Mouse (Mus musculus): ENCODE measurements around the gene Otop3. TPM values are rescaled to one million over a fixed set of nuclear protein-coding genes. Genes with fewer than 3 reads are reported as not detected.

The Otop3 gene
- polyA plus RNA-seq (2016; fragmentation: Nextera tagmentation; extraction: Ambion mirVana), result 0.28 and 0.43 TPM in 2 replicates

GRCm38 (mm10) chr11:115334531-115334930, at the start of gene Otop3:
Gene Otop3 (plus strand): TSS chr11:115334731.
- WGBS, result 3% methylated on average over 29 of the region's 29 CpGs

DNA sequence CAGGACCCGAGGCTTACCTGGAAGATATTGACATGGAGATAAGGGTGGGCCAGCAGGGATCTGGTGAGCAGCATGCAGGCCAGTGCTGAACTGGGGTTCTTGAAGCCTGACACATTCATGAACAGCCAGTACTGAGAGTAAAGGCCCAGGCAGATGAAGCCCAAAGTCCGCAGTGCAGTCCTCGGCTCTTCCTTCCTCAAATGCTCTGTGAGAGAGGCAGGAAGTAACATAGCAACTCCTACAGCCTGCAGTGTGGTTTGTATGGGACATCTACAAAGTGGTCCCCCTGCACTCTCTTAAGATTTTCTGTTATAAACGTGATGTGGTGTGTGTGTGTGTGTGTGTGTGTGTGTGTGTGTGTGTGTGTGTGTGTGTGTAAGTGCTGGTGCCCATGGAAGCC, 49.2 kb upstream of the Otop3 start:
- Histone ChIP-seq H3K27ac (replicated peaks) (no peak overlapping the region), H3K4me2 (replicated peaks) (no peak overlapping the region), H3K27me3 (no peaks in the 10 kb centered on the region), H3K9ac (replicated peaks) (no peak overlapping the region), H3K4me3 (no peak overlapping the region), H3K4me1 (peaks cover 4% of the 10 kb centered on the region; the same call in 1 of the 2 replicates), H3K36me3 (no peaks in the 10 kb centered on the region), H3K9me3 (no peaks in the 10 kb centered on the region)
- WGBS, result 67% methylated on average over 4 of the region's 4 CpGs
- no peak for ATAC-seq (ENCODE audit: low FRiP score, low read depth)

More at GRCm38 (mm10) chr11:115334531-115334930, at the start of gene Otop3:
- peaks cover 73% of the 10 kb centered on the region for H3K27me3 ChIP-seq
- H3K9ac ChIP-seq (replicated peaks), result 0 out of 2 replicates have a peak within 1 kb of the TSS, but pooled peaks have one; percentile 31
- H3K9me3 ChIP-seq, result no peaks in the 10 kb centered on the region
- no peaks in the 10 kb centered on the region for H3K36me3 ChIP-seq
- peak within 1 kb of the TSS; percentile 32 for H3K4me3 ChIP-seq
- ATAC-seq (ENCODE audit: low FRiP score, low read depth), result no peak
- no peak within 1 kb of the TSS for H3K27ac ChIP-seq (replicated peaks)
- peak within 1 kb of the TSS; percentile 57 for H3K4me2 ChIP-seq (replicated peaks)
- peaks cover 18% of the 10 kb centered on the region; the same call in 1 of the 2 replicates for H3K4me1 ChIP-seq

GRCm38 (mm10) chr11:115286201-115286993, 48.1 kb upstream of the Otop3 start:
- Histone ChIP-seq H3K9me3 (no peaks in the 10 kb centered on the region), H3K4me2 (replicated peaks) (no peak overlapping the region), H3K27me3 (no peaks in the 10 kb centered on the region), H3K4me1 (peaks cover 4% of the 10 kb centered on the region; the same call in 1 of the 2 replicates), H3K36me3 (no peaks in the 10 kb centered on the region), H3K4me3 (no peak overlapping the region), H3K9ac (replicated peaks) (no peak overlapping the region), H3K27ac (replicated peaks) (no peak overlapping the region)
- WGBS, result 83% methylated on average over 19 of the region's 19 CpGs
- ATAC-seq (ENCODE audit: low FRiP score, low read depth), result no peak

- no peak for ATAC-seq (ENCODE audit: low FRiP score, low read depth)
- Histone ChIP-seq H3K27ac (replicated peaks) (no peak overlapping the region), H3K27me3 (no peaks in the 10 kb centered on the region), H3K4me2 (replicated peaks) (no peak overlapping the region), H3K4me3 (no peak overlapping the region), H3K36me3 (no peaks in the 10 kb centered on the region), H3K9me3 (no peaks in the 10 kb centered on the region), H3K9ac (replicated peaks) (no peak overlapping the region), H3K4me1 (peaks cover 4% of the 10 kb centered on the region; the same call in 1 of the 2 replicates)
- WGBS, result 78% methylated on average over 5 of the region's 5 CpGs
Measured at GRCm38 (mm10) chr11:115287386-115287785, 47.1 kb upstream of the Otop3 start.

DNA sequence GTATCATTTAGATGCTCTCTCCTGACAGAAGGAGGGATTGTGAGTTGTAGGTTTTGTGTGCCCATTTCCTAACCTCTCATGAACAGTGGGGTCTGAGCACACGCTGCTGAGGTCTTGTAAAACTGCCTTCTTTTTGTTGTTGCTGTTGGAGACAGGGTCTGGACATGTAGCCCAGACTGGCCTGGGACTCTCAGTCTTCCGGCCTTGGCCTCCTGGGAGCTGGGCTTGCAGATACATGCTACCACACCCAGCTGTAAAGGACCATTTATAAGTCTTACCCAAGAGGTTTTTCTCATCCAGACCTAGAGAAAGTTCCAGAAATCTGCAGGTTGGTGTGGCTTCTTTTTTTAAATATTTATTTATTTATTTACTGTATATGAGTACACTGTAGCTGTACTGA, 46.2 kb upstream of the Otop3 start:
- H3K4me2 ChIP-seq (replicated peaks), result no peak overlapping the region

DNA sequence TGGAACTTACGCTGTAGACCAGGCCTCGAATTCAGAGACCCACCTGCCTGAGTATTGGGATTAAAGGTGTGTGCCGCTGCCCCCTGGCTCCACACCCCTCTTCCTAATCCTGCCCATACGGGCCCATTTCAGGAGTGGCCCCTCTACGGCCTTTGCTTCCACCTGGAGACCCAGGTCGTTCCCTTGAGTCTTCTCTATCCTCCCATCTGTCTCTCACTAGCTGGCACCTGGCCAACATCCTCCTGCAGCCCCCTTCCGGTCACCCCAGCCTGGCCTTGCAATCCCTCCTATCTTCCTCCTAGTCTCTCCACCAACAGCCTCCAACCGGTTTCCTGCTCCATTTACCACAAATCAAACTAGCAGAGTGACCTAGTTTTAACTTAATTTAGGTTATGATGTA, 44.6 kb upstream of the Otop3 start:
- Histone ChIP-seq H3K4me2 (replicated peaks) (no peak overlapping the region), H3K9me3 (no peaks in the 10 kb centered on the region), H3K27ac (replicated peaks) (no peak overlapping the region), H3K9ac (replicated peaks) (no peak overlapping the region), H3K4me3 (no peak overlapping the region), H3K36me3 (no peaks in the 10 kb centered on the region), H3K4me1 (peaks cover 4% of the 10 kb centered on the region; the same call in 1 of the 2 replicates), H3K27me3 (no peaks in the 10 kb centered on the region; the same call in 1 of the 2 replicates)
- WGBS, result 87% methylated on average over 8 of the region's 8 CpGs
- no peak for ATAC-seq (ENCODE audit: low FRiP score, low read depth)

More for the DNA sequence above, 46.2 kb upstream of the Otop3 start:
- ATAC-seq (ENCODE audit: low FRiP score, low read depth), result no peak
- Histone ChIP-seq H3K27me3 (no peaks in the 10 kb centered on the region), H3K27ac (replicated peaks) (no peak overlapping the region), H3K4me3 (no peak overlapping the region), H3K9me3 (no peaks in the 10 kb centered on the region), H3K9ac (replicated peaks) (no peak overlapping the region), H3K36me3 (no peaks in the 10 kb centered on the region), H3K4me1 (peaks cover 4% of the 10 kb centered on the region; the same call in 1 of the 2 replicates)
- WGBS, result 81% methylated on average over 2 of the region's 2 CpGs

DNA sequence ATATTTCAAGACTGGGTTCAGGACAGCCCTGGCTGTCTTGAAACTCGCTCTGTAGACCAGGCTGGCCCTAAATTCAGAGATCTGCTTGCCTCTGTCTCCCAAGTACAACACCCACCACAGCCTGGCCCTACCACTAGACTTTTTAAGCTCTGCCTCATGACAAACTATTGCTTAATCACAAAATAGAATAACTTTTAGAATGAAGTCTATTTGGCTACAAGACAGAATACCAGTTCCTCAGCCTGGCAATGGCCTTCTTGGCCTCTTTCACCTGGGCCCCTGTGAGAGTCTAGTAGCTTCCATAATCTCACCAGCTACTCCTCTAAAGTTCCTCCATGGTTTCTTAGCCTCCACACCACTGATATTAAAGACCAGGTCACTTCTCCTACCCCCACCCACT, 44.2 kb upstream of the Otop3 start:
- peaks cover 4% of the 10 kb centered on the region; the same call in 1 of the 2 replicates for H3K4me1 ChIP-seq
- ATAC-seq (ENCODE audit: low FRiP score, low read depth), result no peak
- H3K27ac ChIP-seq (replicated peaks), result no peak overlapping the region
- H3K36me3 ChIP-seq, result no peaks in the 10 kb centered on the region
- no peaks in the 10 kb centered on the region; the same call in 1 of the 2 replicates for H3K27me3 ChIP-seq
- no peaks in the 10 kb centered on the region for H3K9me3 ChIP-seq
- no peak overlapping the region for H3K9ac ChIP-seq (replicated peaks)
- 95% methylated on average over 1 of the region's 1 CpGs for WGBS
- no peak overlapping the region for H3K4me2 ChIP-seq (replicated peaks)
- no peak overlapping the region for H3K4me3 ChIP-seq

DNA sequence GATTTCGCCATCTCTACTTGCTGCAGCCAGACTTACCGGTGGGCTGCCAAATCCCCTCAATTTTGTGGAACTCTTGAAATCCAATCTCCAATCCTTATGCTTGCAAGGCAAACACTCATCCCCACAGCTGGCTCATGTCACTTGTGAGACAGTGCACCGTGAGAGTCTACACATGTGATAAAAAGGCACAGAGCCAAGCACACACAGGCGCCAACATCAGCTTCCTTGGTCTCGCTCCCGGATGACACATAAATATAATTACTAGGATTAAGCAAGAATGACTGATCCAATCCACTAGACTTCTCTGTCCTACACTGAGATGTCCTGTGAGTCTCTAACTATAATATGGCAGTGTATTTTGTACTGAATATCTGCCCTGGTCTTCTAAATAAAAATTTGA, 43.6 kb upstream of the Otop3 start:
- Histone ChIP-seq H3K36me3 (no peaks in the 10 kb centered on the region), H3K27me3 (peaks cover 4% of the 10 kb centered on the region), H3K27ac (replicated peaks) (no peak overlapping the region), H3K4me1 (peaks cover 4% of the 10 kb centered on the region; the same call in 1 of the 2 replicates), H3K4me3 (no peak overlapping the region), H3K9me3 (no peaks in the 10 kb centered on the region), H3K4me2 (replicated peaks) (no peak overlapping the region), H3K9ac (replicated peaks) (no peak overlapping the region)
- no peak for ATAC-seq (ENCODE audit: low FRiP score, low read depth)
- WGBS, result 92% methylated on average over 6 of the region's 6 CpGs

GRCm38 (mm10) chr11:115291503-115291902, 43.0 kb upstream of the Otop3 start:
- WGBS, result 78% methylated on average over 10 of the region's 10 CpGs

GRCm38 (mm10) chr11:115292631-115293375, 41.7 kb upstream of the Otop3 start:
- H3K9me3 ChIP-seq, result no peaks in the 10 kb centered on the region
- no peak for ATAC-seq (ENCODE audit: low FRiP score, low read depth)
- H3K27ac ChIP-seq (replicated peaks), result no peak overlapping the region
- peaks cover 23% of the 10 kb centered on the region for H3K27me3 ChIP-seq
- H3K4me3 ChIP-seq, result no peak overlapping the region
- no peak overlapping the region for H3K4me2 ChIP-seq (replicated peaks)
- H3K9ac ChIP-seq (replicated peaks), result no peak overlapping the region
- H3K4me1 ChIP-seq, result peaks cover 11% of the 10 kb centered on the region; the same call in 1 of the 2 replicates
- WGBS, result 72% methylated on average over 14 of the region's 14 CpGs
- H3K36me3 ChIP-seq, result no peaks in the 10 kb centered on the region

More at GRCm38 (mm10) chr11:115291503-115291902, 43.0 kb upstream of the Otop3 start:
- H3K4me3 ChIP-seq, result no peak overlapping the region
- peaks cover 4% of the 10 kb centered on the region; the same call in 1 of the 2 replicates for H3K4me1 ChIP-seq
- peaks cover 10% of the 10 kb centered on the region for H3K27me3 ChIP-seq
- H3K27ac ChIP-seq (replicated peaks), result no peak overlapping the region
- no peak overlapping the region for H3K4me2 ChIP-seq (replicated peaks)
- no peak overlapping the region for H3K9ac ChIP-seq (replicated peaks)
- no peaks in the 10 kb centered on the region for H3K36me3 ChIP-seq
- no peak for ATAC-seq (ENCODE audit: low FRiP score, low read depth)
- H3K9me3 ChIP-seq, result no peaks in the 10 kb centered on the region

DNA sequence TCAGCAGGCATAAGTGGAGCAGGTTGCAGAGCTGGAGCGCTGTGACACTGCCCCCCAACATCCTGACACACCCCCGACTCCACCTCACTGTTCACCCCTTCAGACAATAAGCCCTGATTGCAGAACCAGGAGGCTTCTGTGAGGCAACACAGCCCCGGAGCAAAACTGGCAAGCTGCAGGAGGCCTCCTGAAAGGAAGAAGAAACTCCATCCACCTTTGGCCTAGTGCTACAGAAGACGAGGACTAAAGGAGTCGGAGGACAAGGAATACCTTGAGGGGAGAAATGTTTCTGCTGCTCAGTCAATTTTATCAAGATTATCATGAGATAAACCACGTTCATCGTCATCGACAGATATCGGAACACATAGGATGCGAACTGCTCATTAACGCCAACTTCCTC, 38.6 kb upstream of the Otop3 start:
- ATAC-seq (ENCODE audit: low FRiP score, low read depth), result no peak
- no peak overlapping the region for H3K4me3 ChIP-seq
- no peak overlapping the region for H3K9ac ChIP-seq (replicated peaks)
- H3K9me3 ChIP-seq, result no peaks in the 10 kb centered on the region
- 90% methylated on average over 11 of the region's 11 CpGs for WGBS
- no peak overlapping the region for H3K4me2 ChIP-seq (replicated peaks)
- H3K4me1 ChIP-seq, result peaks cover 13% of the 10 kb centered on the region; the same call in 1 of the 2 replicates
- H3K36me3 ChIP-seq, result no peaks in the 10 kb centered on the region
- H3K27me3 ChIP-seq, result peaks cover 42% of the 10 kb centered on the region
- H3K27ac ChIP-seq (replicated peaks), result no peak overlapping the region

Data from midbrain, embryonic 12.5 days (tissue).